Mouse (Mus musculus) heart, embryonic 11.5 days (tissue): ENCODE results near the gene Apbb1. TPM values are rescaled to one million over a fixed set of nuclear protein-coding genes. Genes with fewer than 3 reads are reported as not detected.

Experiments used
- ATAC-seq: fragments of 200-750 bp; cut with Nextera tagmentation; replicated peaks from 2 replicates; pipeline ENCODE4 v1.8.0; 2017; ENCODE audit warnings: moderate library complexity; ENCODE audit not compliant: insufficient number of reproducible peaks, low FRiP score, low TSS enrichment
- H3K27ac ChIP-seq: fragments of 300-500 bp; sonication (generic); 2 replicates; pipeline ENCODE4 v1.5.1; 2014; ENCODE audit warnings: mild to moderate bottlenecking, low read depth, low read length
- H3K27me3 ChIP-seq: fragments of 300-500 bp; sonication (generic); 2 replicates; pipeline ENCODE4 v1.6.1; 2014; ENCODE audit warnings: mild to moderate bottlenecking, low read length, mixed read lengths; ENCODE audit not compliant: control insufficient read depth, insufficient read depth
- H3K36me3 ChIP-seq: fragments of 300-500 bp; sonication (generic); 2 replicates; pipeline ENCODE4 v1.6.1; 2014; ENCODE audit warnings: mild to moderate bottlenecking, low read length, moderate library complexity, mixed read lengths; ENCODE audit not compliant: control insufficient read depth, insufficient read depth
- H3K4me1 ChIP-seq: fragments of 300-500 bp; sonication (generic); 2 replicates; pipeline ENCODE4 v1.6.1; 2014; ENCODE audit warnings: low read length; ENCODE audit not compliant: control insufficient read depth, insufficient read depth
- H3K4me2 ChIP-seq: fragments of 300-500 bp; sonication (generic); 2 replicates; pipeline ENCODE4 v1.6.1; 2014; ENCODE audit warnings: mild to moderate bottlenecking, moderate library complexity
- H3K4me3 ChIP-seq: fragments of 300-500 bp; sonication (generic); 2 replicates; pipeline ENCODE4 v1.5.1; 2014; ENCODE audit warnings: low read depth, low read length
- H3K9ac ChIP-seq: fragments of 300-500 bp; sonication (generic); 2 replicates; pipeline ENCODE4 v1.6.1; 2014; ENCODE audit warnings: mild to moderate bottlenecking, low read depth, low read length, moderate library complexity
- H3K9me3 ChIP-seq: fragments of 300-500 bp; sonication (generic); replicated peaks from 2 replicates; pipeline ENCODE4 v1.6.1; 2016; ENCODE audit warnings: low read length; ENCODE audit not compliant: control insufficient read depth
- WGBS: fragments of 180-500 bp; shearing (Covaris S2); extraction: QIAGEN DNeasy Blood & Tissue Kit; methylation state at CpG from one replicate; pipeline ENCODE4 v1.1.7; 2014; ENCODE audit not compliant: insufficient replicate concordance; 5-methylcytosine and 5-hydroxymethylcytosine counted together
- polyA plus RNA-seq: library from polyadenylated mRNA; unstranded; fragments of >200 nt; fragmentation: Nextera tagmentation; extraction: Ambion mirVana; gene quantifications from 2 replicates; pipeline ENCODE4 v1.2.1, GENCODE M21; 2014

The Apbb1 gene
- polyA plus RNA-seq, 1 experiment from 2014 or later, result 43.5 TPM

GRCm38 (mm10) chr7:105580627-105581089, 795 bp downstream of the Apbb1 start:
- H3K36me3 ChIP-seq, result no peaks in the 10 kb centered on the region
- H3K27ac ChIP-seq, result peak overlapping the region; percentile 58
- peak overlapping the region; percentile 76 for H3K4me2 ChIP-seq
- no peaks in the 10 kb centered on the region for H3K27me3 ChIP-seq
- ATAC-seq, result peak; percentile 21
- H3K4me1 ChIP-seq, result no peaks in the 10 kb centered on the region; the same call in 1 of the 2 replicates
- WGBS, result under 1% methylated on average over 16 of the region's 22 CpGs
- no peaks in the 10 kb centered on the region for H3K9me3 ChIP-seq
- H3K4me3 ChIP-seq, result peak overlapping the region; percentile 60
- H3K9ac ChIP-seq, result peak overlapping the region; percentile 68

GRCm38 (mm10) chr7:105578481-105578880, 3.0 kb downstream of the Apbb1 start:
- 84% methylated on average over 2 of the region's 2 CpGs for WGBS
- H3K4me3 ChIP-seq, result no peak overlapping the region
- no peaks in the 10 kb centered on the region; the same call in 1 of the 2 replicates for H3K4me1 ChIP-seq
- ATAC-seq, result no peak
- H3K36me3 ChIP-seq, result 0 out of 2 replicates have a peak, but pooled peaks cover 2% of the 10 kb centered on the region
- no peaks in the 10 kb centered on the region for H3K27me3 ChIP-seq
- no peak overlapping the region for H3K4me2 ChIP-seq
- no peak overlapping the region for H3K27ac ChIP-seq
- no peak overlapping the region for H3K9ac ChIP-seq
- no peaks in the 10 kb centered on the region for H3K9me3 ChIP-seq

GRCm38 (mm10) chr7:105577377-105577871, 4.0 kb downstream of the Apbb1 start:
- Histone ChIP-seq H3K9ac (no peak overlapping the region), H3K36me3 (peaks cover 7% of the 10 kb centered on the region), H3K27ac (no peak overlapping the region), H3K9me3 (no peaks in the 10 kb centered on the region), H3K27me3 (no peaks in the 10 kb centered on the region), H3K4me1 (no peaks in the 10 kb centered on the region; the same call in 1 of the 2 replicates), H3K4me2 (no peak overlapping the region), H3K4me3 (no peak overlapping the region)
- ATAC-seq, result no peak
- WGBS, result 81% methylated on average over 6 of the region's 6 CpGs

GRCm38 (mm10) chr7:105576166-105576748, 5.2 kb downstream of the Apbb1 start:
- 39% methylated on average over 3 of the region's 3 CpGs for WGBS
- H3K27ac ChIP-seq, result no peak overlapping the region
- H3K9me3 ChIP-seq, result no peaks in the 10 kb centered on the region
- no peak overlapping the region for H3K4me3 ChIP-seq
- ATAC-seq, result no peak
- no peak overlapping the region for H3K4me2 ChIP-seq
- H3K36me3 ChIP-seq, result peaks cover 7% of the 10 kb centered on the region
- no peak overlapping the region for H3K9ac ChIP-seq
- H3K4me1 ChIP-seq, result no peaks in the 10 kb centered on the region; the same call in 1 of the 2 replicates
- H3K27me3 ChIP-seq, result no peaks in the 10 kb centered on the region

GRCm38 (mm10) chr7:105574537-105574936, 6.9 kb downstream of the Apbb1 start:
- H3K27me3 ChIP-seq, result no peaks in the 10 kb centered on the region
- H3K36me3 ChIP-seq, result peaks cover 7% of the 10 kb centered on the region
- ATAC-seq, result no peak
- H3K4me2 ChIP-seq, result no peak overlapping the region
- no peaks in the 10 kb centered on the region for H3K9me3 ChIP-seq
- H3K27ac ChIP-seq, result no peak overlapping the region
- WGBS, result 75% methylated on average over 4 of the region's 4 CpGs
- no peak overlapping the region for H3K4me3 ChIP-seq
- no peak overlapping the region for H3K9ac ChIP-seq
- peaks cover 14% of the 10 kb centered on the region for H3K4me1 ChIP-seq

- peaks cover 23% of the 10 kb centered on the region for H3K4me1 ChIP-seq
- no peak overlapping the region for H3K27ac ChIP-seq
- no peak overlapping the region for H3K4me3 ChIP-seq
- ATAC-seq, result no peak
- no peaks in the 10 kb centered on the region for H3K27me3 ChIP-seq
- H3K4me2 ChIP-seq, result no peak overlapping the region
- peaks cover 7% of the 10 kb centered on the region for H3K36me3 ChIP-seq
- H3K9ac ChIP-seq, result no peak overlapping the region
- no peaks in the 10 kb centered on the region for H3K9me3 ChIP-seq
- 84% methylated on average over 8 of the region's 8 CpGs for WGBS
Measured at GRCm38 (mm10) chr7:105572949-105573348, 8.5 kb downstream of the Apbb1 start.

GRCm38 (mm10) chr7:105570756-105571155, 10.7 kb downstream of the Apbb1 start:
- Histone ChIP-seq H3K9ac (no peak overlapping the region), H3K27me3 (no peaks in the 10 kb centered on the region), H3K27ac (no peak overlapping the region), H3K4me2 (no peak overlapping the region), H3K9me3 (no peaks in the 10 kb centered on the region), H3K4me3 (no peak overlapping the region), H3K36me3 (peaks cover 7% of the 10 kb centered on the region), H3K4me1 (peaks cover 23% of the 10 kb centered on the region)
- WGBS, result 65% methylated on average over 4 of the region's 4 CpGs
- ATAC-seq, result no peak

GRCm38 (mm10) chr7:105569512-105570496, 11.6 kb downstream of the Apbb1 start:
- Histone ChIP-seq H3K9ac (0 out of 2 replicates have a peak overlapping the region, but pooled peaks have one; percentile 47), H3K36me3 (peaks cover 10% of the 10 kb centered on the region), H3K9me3 (no peaks in the 10 kb centered on the region), H3K4me3 (no peak overlapping the region), H3K4me2 (peak overlapping the region; percentile 1; the same call in 1 of the 2 replicates), H3K27ac (no peak overlapping the region), H3K27me3 (no peaks in the 10 kb centered on the region), H3K4me1 (peaks cover 28% of the 10 kb centered on the region)
- WGBS, result 35% methylated on average over 12 of the region's 12 CpGs
- ATAC-seq, result no peak
